Mouse (Mus musculus): ENCODE measurements around the gene Fubp1. TPM values are rescaled to one million over a fixed set of nuclear protein-coding genes. Genes with fewer than 3 reads are reported as not detected.

Gene Fubp1
- total and polyA plus RNA-seq, 3 experiments: 214 to 333 (median 224) TPM

GRCm38 (mm10) chr3:152278431-152278830 lies 68.2 kb downstream of the Fubp1 start:
- no peaks in the 10 kb centered on the region for H3K9me3 ChIP-seq (replicated peaks; ENCODE audit: low read length)
- H3K79me2 ChIP-seq (replicated peaks; ENCODE audit: control insufficient read depth, extremely low read depth, insufficient read depth, poor library complexity, severe bottlenecking): no peaks in the 10 kb centered on the region
- H3K4me3 ChIP-seq (replicated peaks in 1 of 3; ENCODE audit: low read depth in 2 of 3, low read length in 2 of 3, poor library complexity in 1 of 3): no peak overlapping the region
- no peaks in the 10 kb centered on the region for H3K4me1 ChIP-seq (ENCODE audit: control insufficient read depth in 1 of 2, insufficient read depth in 2 of 2)
- TF ChIP-seq MAZ (IDR thresholded peaks at IDR 0.05; ENCODE audit: low read depth, low read length) (no peak), TCF12 (IDR thresholded peaks at IDR 0.05; ENCODE audit: low read depth, low read length) (no peak), IRF4 (IDR thresholded peaks at IDR 0.05; ENCODE audit: low read depth, low read length) (no peak), MXI1 (IDR thresholded peaks at IDR 0.05; ENCODE audit: low read depth, low read length) (no peak), NELFE (IDR thresholded peaks at IDR 0.05; ENCODE audit: low read depth, low read length) (no peak)
- H3K27me3 ChIP-seq (replicated peaks): no peaks in the 10 kb centered on the region
- H3K27ac ChIP-seq (ENCODE audit: insufficient read depth, low read depth): no peak overlapping the region
- in situ Hi-C loops (cut with MboI; ENCODE audit: low pct_ligation_motif_present, low pct_unique_long_range_greater_than_20kb, low sequenced_read_pairs): no loop called here
- H3K4me2 ChIP-seq (ENCODE audit: insufficient read depth, low read depth, poor library complexity, severe bottlenecking): no peak overlapping the region
- dilution Hi-C loops (cut with MboI; ENCODE audit: extremely low pct_ligation_motif_present, extremely low pct_unique_long_range_greater_than_20kb, low sequenced_read_pairs): no loop called here
- no peak for DNase-seq (ENCODE audit: extremely low read depth)
- H3K9ac ChIP-seq (ENCODE audit: insufficient read depth, low read depth): no peak overlapping the region
- peaks cover 41 to 76% of the 10 kb centered on the region in 2 experiments for H3K36me3 ChIP-seq (replicated peaks in 1 of 2; ENCODE audit: control insufficient read depth in 1 of 2, insufficient read depth in 1 of 2, low read length in 1 of 2)

GRCm38 (mm10) chr3:152282126-152282525 lies 71.9 kb downstream of the Fubp1 start:
- no peak overlapping the region for H3K4me2 ChIP-seq (ENCODE audit: insufficient read depth, low read depth, poor library complexity, severe bottlenecking)
- dilution Hi-C loops (cut with MboI; ENCODE audit: extremely low pct_ligation_motif_present, extremely low pct_unique_long_range_greater_than_20kb, low sequenced_read_pairs) (no loop called here), in situ Hi-C loops (cut with MboI; ENCODE audit: low pct_ligation_motif_present, low pct_unique_long_range_greater_than_20kb, low sequenced_read_pairs) (no loop called here)
- DNase-seq (ENCODE audit: extremely low read depth): no peak
- no peaks in the 10 kb centered on the region for H3K79me2 ChIP-seq (replicated peaks; ENCODE audit: control insufficient read depth, extremely low read depth, insufficient read depth, poor library complexity, severe bottlenecking)
- TF ChIP-seq TCF12 (IDR thresholded peaks at IDR 0.05; ENCODE audit: low read depth, low read length) (no peak), MEF2A (IDR thresholded peaks at IDR 0.05; ENCODE audit: borderline replicate concordance, low read depth, low read length) (no peak), MYC (IDR thresholded peaks at IDR 0.05; ENCODE audit: low read depth, low read length) (no peak), CHD1 (IDR thresholded peaks at IDR 0.05; ENCODE audit: low read depth, low read length) (no peak), USF1 (IDR thresholded peaks at IDR 0.05; ENCODE audit: low read depth, low read length) (no peak), HCFC1 (IDR thresholded peaks at IDR 0.05; ENCODE audit: low read depth, low read length) (no peak), ZNF384 (IDR thresholded peaks at IDR 0.05; ENCODE audit: low read depth, low read length) (no peak), MAX (IDR thresholded peaks at IDR 0.05; ENCODE audit: low read length) (no peak), TBP (conservative IDR thresholded peaks at IDR 0.05; ENCODE audit: low read depth, low read length) (no peak), E2F4 (IDR thresholded peaks at IDR 0.05; ENCODE audit: insufficient replicate concordance, low read depth, low read length) (no peak), CTCF (conservative IDR thresholded peaks at IDR 0.05 in 1 of 2, IDR thresholded peaks at IDR 0.05 in 1 of 2; ENCODE audit: low read depth in 2 of 2, low read length in 2 of 2) (no peak), ZMIZ1 (IDR thresholded peaks at IDR 0.05; ENCODE audit: low read depth, low read length) (no peak), PAX5 (IDR thresholded peaks at IDR 0.05; ENCODE audit: low read length) (no peak)
- H3K9ac ChIP-seq (ENCODE audit: insufficient read depth, low read depth): no peak overlapping the region
- no peak overlapping the region for H3K27ac ChIP-seq (ENCODE audit: insufficient read depth, low read depth)
- H3K27me3 ChIP-seq (replicated peaks): no peaks in the 10 kb centered on the region
- H3K4me1 ChIP-seq (ENCODE audit: control insufficient read depth in 1 of 2, insufficient read depth in 2 of 2): no peaks in the 10 kb centered on the region
- peaks cover 47 to 82% of the 10 kb centered on the region in 2 experiments for H3K36me3 ChIP-seq (replicated peaks in 1 of 2; ENCODE audit: control insufficient read depth in 1 of 2, insufficient read depth in 1 of 2, low read length in 1 of 2)
- no peaks in the 10 kb centered on the region for H3K9me3 ChIP-seq (replicated peaks; ENCODE audit: low read length)
- H3K4me3 ChIP-seq (replicated peaks in 1 of 3; ENCODE audit: low read depth in 2 of 3, low read length in 2 of 3, poor library complexity in 1 of 3): no peak overlapping the region

Data from CH12.LX (cell line).